Mouse (Mus musculus): ENCODE measurements at regions not wholly inside any gene's neighbourhood (a gene's known extent, or its start where the extent isn't known, plus 50 kb on each side); places are given as distances from the start of the nearest gene placed in this dataset.
A peak's percentile ranks its signal among the peaks of the same experiment; 100 is the strongest.

DNA sequence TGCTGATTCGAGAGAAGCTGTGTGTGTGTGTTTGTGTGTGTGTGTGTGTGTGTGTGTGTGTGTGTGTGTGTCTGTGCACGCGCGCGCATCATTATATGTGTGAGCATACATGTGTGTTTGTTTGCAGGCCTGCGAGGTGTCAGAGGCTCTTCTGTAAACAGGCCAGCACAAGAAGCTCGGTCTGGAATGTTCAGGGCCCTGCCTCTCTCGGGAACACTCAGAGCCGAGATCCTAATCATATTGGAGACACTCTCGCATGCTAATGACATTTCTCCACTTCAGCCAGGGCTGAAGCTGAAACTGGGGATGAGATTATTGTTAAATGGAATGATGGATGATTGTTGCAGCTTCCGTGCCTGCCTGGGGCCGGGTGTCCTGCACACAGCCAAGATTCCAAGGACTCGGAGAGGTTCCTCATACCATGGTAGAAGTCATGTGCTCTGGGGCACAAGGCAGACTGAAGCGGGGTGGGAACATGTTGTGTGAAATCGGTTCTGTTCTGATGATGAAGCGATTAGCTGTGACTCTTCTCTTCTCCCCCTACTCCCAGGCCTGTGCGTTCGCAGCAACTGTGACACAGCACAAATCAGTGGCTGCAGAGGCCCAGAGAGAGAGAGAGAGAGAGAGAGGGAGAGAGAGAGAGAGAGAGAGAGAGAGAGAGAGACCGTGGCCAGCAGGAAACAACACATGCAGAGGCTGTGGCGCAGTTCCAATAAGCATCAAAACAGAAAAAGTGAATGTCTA lies 83.0 kb upstream of the Ankrd34c start:
- H3K9me3 ChIP-seq (replicated peaks; ENCODE audit: control insufficient read depth, low read length) = no peaks in the 10 kb centered on the region
- no peaks in the 10 kb centered on the region for H3K4me1 ChIP-seq (ENCODE audit: control insufficient read depth, insufficient read depth, low read length)
- no peak for DNase-seq (ENCODE audit: low spot score)
- H3K9ac ChIP-seq (replicated peaks; ENCODE audit: low read length) = no peak overlapping the region
- WGBS = 80% methylated on average over 20 of the region's 20 CpGs
- no peak overlapping the region for H3K4me2 ChIP-seq (ENCODE audit: low read depth, low read length)
- ATAC-seq (replicated peaks; ENCODE audit: insufficient number of reproducible peaks, low FRiP score, low TSS enrichment, low read depth) = no peak
- H3K27me3 ChIP-seq (ENCODE audit: control insufficient read depth, insufficient read depth, low read length) = no peaks in the 10 kb centered on the region
- H3K27ac ChIP-seq (replicated peaks; ENCODE audit: low read depth, low read length) = no peak overlapping the region
- H3K4me3 ChIP-seq (ENCODE audit: low read depth, low read length) = no peak overlapping the region
- no peaks in the 10 kb centered on the region for H3K36me3 ChIP-seq (replicated peaks; ENCODE audit: control insufficient read depth, insufficient read depth, low read depth, low read length)

DNA sequence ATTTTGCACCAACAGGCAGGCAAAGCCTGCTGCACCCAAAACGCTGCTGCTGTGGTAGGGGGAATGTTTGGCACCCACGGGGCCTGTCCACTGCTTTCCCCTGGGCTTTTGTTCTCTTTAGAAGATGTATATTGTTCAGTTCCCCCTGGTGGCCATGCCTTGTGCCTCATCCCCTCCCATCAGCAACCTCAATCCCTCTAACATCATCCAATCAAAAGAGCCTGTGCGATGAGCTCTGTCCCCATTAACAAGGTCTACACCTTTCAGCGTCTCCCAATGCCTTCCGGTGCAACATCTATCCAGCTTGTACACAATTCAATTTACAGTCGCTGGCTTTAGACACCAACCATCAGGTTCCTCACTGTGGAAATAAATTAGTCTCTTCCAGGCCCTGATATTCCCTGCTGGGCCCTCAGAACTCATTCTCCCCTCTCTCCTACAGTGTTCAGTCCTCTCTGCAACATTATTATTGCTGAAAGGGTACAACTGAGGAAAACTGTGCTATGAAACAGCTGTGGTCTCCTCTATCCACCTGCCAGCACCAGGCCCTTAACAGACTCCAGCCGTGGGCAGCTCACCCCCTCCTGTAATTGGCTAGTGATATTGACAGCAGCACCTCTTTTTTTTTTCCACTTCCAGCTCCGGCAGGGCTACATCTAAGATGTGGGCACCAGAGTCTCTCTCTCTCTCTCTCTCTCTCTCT lies 75.5 kb upstream of the Ankrd34c start:
- 44% methylated on average over 8 of the region's 8 CpGs for WGBS
- no peak overlapping the region for H3K4me3 ChIP-seq (ENCODE audit: low read depth, low read length)
- H3K27ac ChIP-seq (replicated peaks; ENCODE audit: low read depth, low read length) = no peak overlapping the region
- DNase-seq (ENCODE audit: low spot score) (no peak), ATAC-seq (replicated peaks; ENCODE audit: insufficient number of reproducible peaks, low FRiP score, low TSS enrichment, low read depth) (no peak)
- H3K9me3 ChIP-seq (replicated peaks; ENCODE audit: control insufficient read depth, low read length) = no peaks in the 10 kb centered on the region
- H3K4me1 ChIP-seq (ENCODE audit: control insufficient read depth, insufficient read depth, low read length) = no peaks in the 10 kb centered on the region
- no peak overlapping the region for H3K4me2 ChIP-seq (ENCODE audit: low read depth, low read length)
- no peak overlapping the region for H3K9ac ChIP-seq (replicated peaks; ENCODE audit: low read length)
- no peaks in the 10 kb centered on the region for H3K27me3 ChIP-seq (ENCODE audit: control insufficient read depth, insufficient read depth, low read length)
- no peaks in the 10 kb centered on the region for H3K36me3 ChIP-seq (replicated peaks; ENCODE audit: control insufficient read depth, insufficient read depth, low read depth, low read length)

- H3K9ac ChIP-seq (replicated peaks; ENCODE audit: low read length) = no peak overlapping the region
- H3K4me2 ChIP-seq (ENCODE audit: low read depth, low read length) = no peak overlapping the region
- no peaks in the 10 kb centered on the region for H3K4me1 ChIP-seq (ENCODE audit: control insufficient read depth, insufficient read depth, low read length)
- 30% methylated on average over 6 of the region's 6 CpGs for WGBS
- DNase-seq (ENCODE audit: low spot score) = no peak
- H3K9me3 ChIP-seq (replicated peaks; ENCODE audit: control insufficient read depth, low read length) = no peaks in the 10 kb centered on the region
- no peak overlapping the region for H3K27ac ChIP-seq (replicated peaks; ENCODE audit: low read depth, low read length)
- no peaks in the 10 kb centered on the region for H3K36me3 ChIP-seq (replicated peaks; ENCODE audit: control insufficient read depth, insufficient read depth, low read depth, low read length)
- H3K27me3 ChIP-seq (ENCODE audit: control insufficient read depth, insufficient read depth, low read length) = no peaks in the 10 kb centered on the region
- H3K4me3 ChIP-seq (ENCODE audit: low read depth, low read length) = no peak overlapping the region
- ATAC-seq (replicated peaks; ENCODE audit: insufficient number of reproducible peaks, low FRiP score, low TSS enrichment, low read depth) = peak; percentile 27; the same call in 1 of the 2 replicates
These were observed 69.1 kb upstream of the Ankrd34c start for GRCm38 (mm10) chr9:89807381-89807780.

GRCm38 (mm10) chr9:89802658-89803057 lies 64.4 kb upstream of the Ankrd34c start:
- H3K4me1 ChIP-seq (ENCODE audit: control insufficient read depth, insufficient read depth, low read length) = no peaks in the 10 kb centered on the region
- no peak overlapping the region for H3K27ac ChIP-seq (replicated peaks; ENCODE audit: low read depth, low read length)
- H3K36me3 ChIP-seq (replicated peaks; ENCODE audit: control insufficient read depth, insufficient read depth, low read depth, low read length) = no peaks in the 10 kb centered on the region
- no peak overlapping the region for H3K4me3 ChIP-seq (ENCODE audit: low read depth, low read length)
- WGBS = 82% methylated on average over 10 of the region's 10 CpGs
- no peaks in the 10 kb centered on the region for H3K9me3 ChIP-seq (replicated peaks; ENCODE audit: control insufficient read depth, low read length)
- no peaks in the 10 kb centered on the region for H3K27me3 ChIP-seq (ENCODE audit: control insufficient read depth, insufficient read depth, low read length)
- no peak for ATAC-seq (replicated peaks; ENCODE audit: insufficient number of reproducible peaks, low FRiP score, low TSS enrichment, low read depth)
- no peak overlapping the region for H3K4me2 ChIP-seq (ENCODE audit: low read depth, low read length)
- no peak overlapping the region for H3K9ac ChIP-seq (replicated peaks; ENCODE audit: low read length)
- no peak for DNase-seq (ENCODE audit: low spot score)

DNA sequence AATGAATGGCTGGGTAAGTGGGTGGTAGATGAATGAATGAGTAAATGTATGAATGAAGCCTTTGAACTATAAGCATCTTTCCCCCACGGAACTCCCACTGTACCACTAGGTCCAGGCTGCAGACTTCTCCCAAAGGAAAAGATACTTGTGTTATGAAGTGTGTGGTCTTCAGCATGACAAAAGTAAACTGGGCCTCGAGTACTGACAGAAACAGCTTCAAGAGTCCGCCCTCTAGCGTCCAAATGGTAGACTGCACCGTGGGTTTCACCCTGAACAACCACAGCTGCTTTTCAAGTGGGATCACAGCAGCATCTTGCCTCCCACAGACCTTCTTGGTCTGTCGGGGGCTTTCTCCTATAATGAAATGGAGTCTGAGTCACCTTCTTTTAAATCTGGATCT lies 54.7 kb upstream of the Ankrd34c start:
- DNase-seq (ENCODE audit: low spot score) (peak; percentile 78), ATAC-seq (replicated peaks; ENCODE audit: insufficient number of reproducible peaks, low FRiP score, low TSS enrichment, low read depth) (no peak)
- Histone ChIP-seq H3K9ac (replicated peaks; ENCODE audit: low read length) (no peak overlapping the region), H3K4me2 (ENCODE audit: low read depth, low read length) (no peak overlapping the region), H3K4me3 (ENCODE audit: low read depth, low read length) (no peak overlapping the region), H3K9me3 (replicated peaks; ENCODE audit: control insufficient read depth, low read length) (no peaks in the 10 kb centered on the region), H3K36me3 (replicated peaks; ENCODE audit: control insufficient read depth, insufficient read depth, low read depth, low read length) (no peaks in the 10 kb centered on the region), H3K27ac (replicated peaks; ENCODE audit: low read depth, low read length) (no peak overlapping the region), H3K27me3 (ENCODE audit: control insufficient read depth, insufficient read depth, low read length) (no peaks in the 10 kb centered on the region), H3K4me1 (ENCODE audit: control insufficient read depth, insufficient read depth, low read length) (no peaks in the 10 kb centered on the region)
- WGBS = 9% methylated on average over 6 of the region's 6 CpGs

- Histone ChIP-seq H3K36me3 (replicated peaks; ENCODE audit: control insufficient read depth, insufficient read depth, low read depth, low read length) (no peaks in the 10 kb centered on the region), H3K9me3 (replicated peaks; ENCODE audit: control insufficient read depth, low read length) (no peaks in the 10 kb centered on the region), H3K27me3 (ENCODE audit: control insufficient read depth, insufficient read depth, low read length) (no peaks in the 10 kb centered on the region), H3K9ac (replicated peaks; ENCODE audit: low read length) (no peak overlapping the region), H3K4me1 (ENCODE audit: control insufficient read depth, insufficient read depth, low read length) (no peaks in the 10 kb centered on the region), H3K27ac (replicated peaks; ENCODE audit: low read depth, low read length) (no peak overlapping the region), H3K4me3 (ENCODE audit: low read depth, low read length) (no peak overlapping the region), H3K4me2 (ENCODE audit: low read depth, low read length) (no peak overlapping the region)
- no peak for ATAC-seq (replicated peaks; ENCODE audit: insufficient number of reproducible peaks, low FRiP score, low TSS enrichment, low read depth)
- 67% methylated on average over 5 of the region's 5 CpGs for WGBS
- DNase-seq (ENCODE audit: low spot score) = no peak
These were observed 51.7 kb upstream of the Ankrd34c start for GRCm38 (mm10) chr9:89789926-89790325.

- Histone ChIP-seq H3K4me3 (ENCODE audit: low read depth, low read length) (no peak overlapping the region), H3K27me3 (ENCODE audit: control insufficient read depth, insufficient read depth, low read length) (no peaks in the 10 kb centered on the region), H3K4me2 (ENCODE audit: low read depth, low read length) (no peak overlapping the region), H3K36me3 (replicated peaks; ENCODE audit: control insufficient read depth, insufficient read depth, low read depth, low read length) (no peaks in the 10 kb centered on the region), H3K4me1 (ENCODE audit: control insufficient read depth, insufficient read depth, low read length) (no peaks in the 10 kb centered on the region), H3K9me3 (replicated peaks; ENCODE audit: control insufficient read depth, low read length) (no peaks in the 10 kb centered on the region), H3K9ac (replicated peaks; ENCODE audit: low read length) (no peak overlapping the region), H3K27ac (replicated peaks; ENCODE audit: low read depth, low read length) (no peak overlapping the region)
- DNase-seq (ENCODE audit: low spot score) (no peak), ATAC-seq (replicated peaks; ENCODE audit: insufficient number of reproducible peaks, low FRiP score, low TSS enrichment, low read depth) (no peak)
- 94% methylated on average over 1 of the region's 1 CpGs for WGBS
These were observed 50.4 kb upstream of the Ankrd34c start for GRCm38 (mm10) chr9:89788651-89789050.
